Mouse (Mus musculus) heart, adult 2 months (tissue): ENCODE data around the gene Rpl6.

Source experiments
- EP300 ChIP-seq: fragments of 200-500 bp; IDR thresholded peaks from 2 replicates; pipeline ENCODE4 v1.6.1; 2011; ENCODE audit warnings: low read depth, low read length, control low read depth; ENCODE audit not compliant: insufficient read depth
- POLR2A ChIP-seq: fragments of 200-500 bp; IDR thresholded peaks from 2 replicates; pipeline ENCODE4 v1.6.1; 2011; ENCODE audit warnings: mild to moderate bottlenecking, low read depth, low read length, control low read depth; ENCODE audit not compliant: insufficient read depth

GRCm38 (mm10) chr5:121226845-121227244 is 22.6 kb downstream of the Rpl6 start:
- TF ChIP-seq EP300 = no peak
- no peak for TF ChIP-seq POLR2A
